ENCODE assay signal across 14 mouse cellular contexts in the genomic region with DNA sequence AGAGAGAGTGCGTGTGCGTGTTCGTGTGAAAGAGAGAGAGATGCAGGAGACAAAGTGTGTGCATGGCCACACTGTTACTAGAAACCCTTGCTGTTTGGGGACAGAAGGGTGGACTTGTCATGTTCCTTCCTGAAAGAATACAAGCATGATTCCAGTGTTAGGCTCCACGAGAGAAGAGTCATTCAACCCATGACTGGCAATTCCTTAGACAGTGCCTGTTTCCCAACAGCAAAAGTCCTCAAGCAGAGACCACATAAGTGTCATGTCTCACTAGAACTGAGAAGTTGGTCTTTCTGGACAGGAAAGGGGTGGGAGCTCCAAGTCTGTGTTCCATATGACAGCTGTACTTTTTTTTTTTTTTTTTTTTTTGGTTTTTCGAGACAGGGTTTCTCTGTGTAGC.
"Had no signal": no experiment of that assay in that cellular context is flagged by ENCODE, and none has a peak within 500 bp of the region (broad histone marks: within the 10 kb centered on the region; RNA-seq: fewer than 3 reads in every experiment).

No protein-coding gene starts in this region.

- H3K4me2 ChIP-seq: intestine, embryonic 15.5 days; limb, embryonic 13.5 days; liver, embryonic 13.5 days; midbrain, embryonic 12.5 days; neural tube, embryonic 15.5 days had no signal

- H3K4me1 ChIP-seq: intestine, embryonic 15.5 days had no signal

- H3K27ac ChIP-seq: intestine, embryonic 15.5 days; layer of hippocampus, adult 2 months; limb, embryonic 13.5 days; liver, embryonic 13.5 days; midbrain, embryonic 12.5 days had no signal

- H3K36me3 ChIP-seq: intestine, embryonic 15.5 days; limb, embryonic 13.5 days; liver, embryonic 13.5 days; midbrain, embryonic 12.5 days; neural tube, embryonic 15.5 days had no signal

- H3K9me3 ChIP-seq: intestine, embryonic 15.5 days; limb, embryonic 13.5 days; liver, embryonic 13.5 days; midbrain, embryonic 12.5 days; neural tube, embryonic 15.5 days had no signal

- H3K9ac ChIP-seq: intestine, embryonic 15.5 days; limb, embryonic 13.5 days; liver, embryonic 13.5 days; midbrain, embryonic 12.5 days; neural tube, embryonic 15.5 days had no signal

- ATAC-seq: intestine, embryonic 15.5 days had no signal

- H3K4me3 ChIP-seq: intestine, embryonic 15.5 days; layer of hippocampus, adult 2 months; limb, embryonic 13.5 days; liver, embryonic 13.5 days; midbrain, embryonic 12.5 days; myocyte; neural tube, embryonic 15.5 days had no signal

- DNase-seq: kidney, adult 18-20 months; kidney, postnatal 10 days; kidney, postnatal 4 days; liver, embryonic 13.5 days; lung, adult 18-20 months; right cerebral cortex, adult 18-20 months; right cerebral cortex, postnatal 25 days; thymus, postnatal 4 days had no signal

- H3K27me3 ChIP-seq: intestine, embryonic 15.5 days; limb, embryonic 13.5 days; liver, embryonic 13.5 days; midbrain, embryonic 12.5 days; neural tube, embryonic 15.5 days had no signal
